Mouse (Mus musculus) hindbrain, embryonic 11.5 days (tissue): ENCODE results near the gene Aox4. TPM values are rescaled to one million over a fixed set of nuclear protein-coding genes. Genes with fewer than 3 reads are reported as not detected.

Source experiments
- ATAC-seq: fragments of 200-750 bp; cut with Nextera tagmentation; 2 replicates; pipeline ENCODE4 v1.8.0; 2017; ENCODE audit warnings: mild to moderate bottlenecking, moderate TSS enrichment, moderate library complexity; ENCODE audit not compliant: low FRiP score
- DNase-seq: peaks from one replicate; pipeline ENCODE4 v3.0.0-alpha.2; 2015; ENCODE audit warnings: low spot score
- H3K27ac ChIP-seq: fragments of 300-500 bp; sonication (generic); 2 replicates; pipeline ENCODE4 v1.5.1; 2014; ENCODE audit warnings: mild to moderate bottlenecking, low read depth, low read length
- H3K27me3 ChIP-seq: fragments of 300-500 bp; sonication (generic); 2 replicates; pipeline ENCODE4 v1.6.1; 2014; ENCODE audit warnings: mild to moderate bottlenecking, low read length, moderate library complexity, mixed read lengths; ENCODE audit not compliant: control insufficient read depth, insufficient read depth
- H3K36me3 ChIP-seq: fragments of 300-500 bp; sonication (generic); 2 replicates; pipeline ENCODE4 v1.6.1; 2014; ENCODE audit warnings: mild to moderate bottlenecking, low read length, moderate library complexity, mixed read lengths; ENCODE audit not compliant: control insufficient read depth, insufficient read depth
- H3K4me1 ChIP-seq: fragments of 300-500 bp; sonication (generic); replicated peaks from 2 replicates; pipeline ENCODE4 v1.6.1; 2014; ENCODE audit warnings: low read length, mixed read lengths; ENCODE audit not compliant: control insufficient read depth, insufficient read depth
- H3K4me2 ChIP-seq: fragments of 300-500 bp; sonication (generic); replicated peaks from 2 replicates; pipeline ENCODE4 v1.6.1; 2014; ENCODE audit warnings: mild to moderate bottlenecking, low read depth, low read length
- H3K4me3 ChIP-seq: fragments of 300-500 bp; sonication (generic); 2 replicates; pipeline ENCODE4 v1.5.1; 2014; ENCODE audit warnings: low read depth, low read length
- H3K9ac ChIP-seq: fragments of 300-500 bp; sonication (generic); 2 replicates; pipeline ENCODE4 v1.6.1; 2014; ENCODE audit warnings: low read depth, low read length
- H3K9me3 ChIP-seq: fragments of 300-500 bp; sonication (generic); 2 replicates; pipeline ENCODE4 v1.6.1; 2016; ENCODE audit warnings: low read length; ENCODE audit not compliant: control insufficient read depth
- WGBS: fragments of 180-500 bp; shearing (Covaris S2); extraction: QIAGEN DNeasy Blood & Tissue Kit; methylation state at CpG from one replicate; pipeline ENCODE4 v1.1.7; 2014; 5-methylcytosine and 5-hydroxymethylcytosine counted together
- polyA plus RNA-seq: library from polyadenylated mRNA; unstranded; fragments of >200 nt; fragmentation: Nextera tagmentation; extraction: Ambion mirVana; gene quantifications from 2 replicates; pipeline ENCODE4 v1.2.1, GENCODE M21; 2014

Aox4 gene
- polyA plus RNA-seq, 1 experiment from 2014 or later: not detected

GRCm38 (mm10) chr1:58260311-58260710 lies 50.1 kb downstream of the Aox4 start:
- DNase-seq (no peak), ATAC-seq (no peak)
- H3K4me2 ChIP-seq: no peak overlapping the region
- H3K27me3 ChIP-seq: no peaks in the 10 kb centered on the region
- no peak overlapping the region for H3K27ac ChIP-seq
- H3K9ac ChIP-seq: no peak overlapping the region
- no peaks in the 10 kb centered on the region for H3K4me1 ChIP-seq
- H3K4me3 ChIP-seq: no peak overlapping the region
- H3K36me3 ChIP-seq: no peaks in the 10 kb centered on the region
- H3K9me3 ChIP-seq: no peaks in the 10 kb centered on the region
- 77% methylated on average over 3 of the region's 3 CpGs for WGBS

GRCm38 (mm10) chr1:58268231-58268630 lies 58.0 kb downstream of the Aox4 start:
- Histone ChIP-seq H3K4me1 (no peaks in the 10 kb centered on the region), H3K9me3 (no peaks in the 10 kb centered on the region), H3K36me3 (no peaks in the 10 kb centered on the region), H3K4me2 (no peak overlapping the region), H3K9ac (no peak overlapping the region), H3K27me3 (no peaks in the 10 kb centered on the region), H3K27ac (no peak overlapping the region), H3K4me3 (no peak overlapping the region)
- DNase-seq: no peak
- WGBS: 89% methylated on average over 2 of the region's 2 CpGs
- ATAC-seq: no peak

GRCm38 (mm10) chr1:58270807-58271569 lies 60.8 kb downstream of the Aox4 start:
- Histone ChIP-seq H3K9ac (no peak overlapping the region), H3K4me3 (no peak overlapping the region), H3K4me2 (no peak overlapping the region), H3K36me3 (no peaks in the 10 kb centered on the region), H3K27ac (no peak overlapping the region), H3K4me1 (no peaks in the 10 kb centered on the region), H3K27me3 (no peaks in the 10 kb centered on the region), H3K9me3 (no peaks in the 10 kb centered on the region)
- DNase-seq (peak; percentile 76), ATAC-seq (no peak)
- WGBS: 72% methylated on average over 6 of the region's 6 CpGs

DNA sequence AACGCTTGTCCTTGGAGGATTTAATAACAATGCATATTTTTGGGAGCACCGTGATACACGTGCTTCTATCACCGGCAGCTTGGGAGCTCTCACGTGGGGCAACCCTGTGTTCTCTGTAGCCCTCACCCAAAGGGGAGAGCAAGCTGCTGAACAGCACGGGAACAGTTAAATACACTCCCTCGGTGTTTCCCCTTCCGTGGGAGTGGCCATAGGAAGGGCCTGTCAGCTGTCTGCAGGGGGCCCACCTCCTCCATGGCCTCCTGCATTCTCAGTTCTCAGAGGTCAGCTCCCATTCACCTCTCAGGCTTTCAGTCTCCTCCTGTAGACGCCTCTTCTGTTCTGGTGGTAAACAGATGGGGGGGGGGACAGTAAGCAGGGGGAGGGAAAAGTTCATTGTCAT lies 65.7 kb downstream of the Aox4 start:
- H3K36me3 ChIP-seq: no peaks in the 10 kb centered on the region
- 21% methylated on average over 9 of the region's 9 CpGs for WGBS
- no peak overlapping the region for H3K4me2 ChIP-seq
- DNase-seq (no peak), ATAC-seq (no peak)
- no peaks in the 10 kb centered on the region for H3K9me3 ChIP-seq
- H3K4me1 ChIP-seq: no peaks in the 10 kb centered on the region
- no peak overlapping the region for H3K4me3 ChIP-seq
- H3K27me3 ChIP-seq: no peaks in the 10 kb centered on the region
- no peak overlapping the region for H3K9ac ChIP-seq
- no peak overlapping the region for H3K27ac ChIP-seq

DNA sequence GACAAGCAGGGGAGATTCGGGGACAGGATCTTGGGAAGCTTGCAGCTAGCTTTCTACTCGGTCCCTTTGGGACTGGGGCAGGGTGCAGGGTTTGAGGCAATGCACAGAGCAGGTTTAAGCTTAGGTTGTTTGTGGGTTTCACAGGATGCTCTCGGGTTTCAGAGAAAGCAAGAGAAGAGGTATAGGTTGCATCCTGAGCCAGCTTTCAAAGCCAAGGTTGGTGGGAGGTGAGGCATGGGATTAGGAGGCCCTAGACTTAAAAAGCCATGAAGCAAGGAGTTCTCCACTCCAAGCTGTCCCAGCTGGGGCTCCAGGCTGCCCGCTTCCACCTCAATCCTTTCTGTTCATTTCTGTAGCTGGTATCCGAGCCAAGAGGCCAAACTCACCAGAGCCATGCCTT lies 67.8 kb downstream of the Aox4 start, which contains the start of gene Aox2:
TSS of gene Aox2 (plus strand) at position 301 of the 400 bp plus-strand sequence.
- DNase-seq (no peak), ATAC-seq (no peak)
- Histone ChIP-seq H3K4me3 (no peak within 1 kb of the TSS), H3K4me2 (no peak within 1 kb of the TSS), H3K9ac (no peak within 1 kb of the TSS), H3K4me1 (no peaks in the 10 kb centered on the region), H3K36me3 (no peaks in the 10 kb centered on the region), H3K27ac (no peak within 1 kb of the TSS), H3K9me3 (no peaks in the 10 kb centered on the region), H3K27me3 (no peaks in the 10 kb centered on the region)
- 72% methylated on average over 5 of the region's 5 CpGs for WGBS

- H3K4me1 ChIP-seq: no peaks in the 10 kb centered on the region
- ATAC-seq (no peak), DNase-seq (no peak)
- H3K9me3 ChIP-seq: no peaks in the 10 kb centered on the region
- no peak overlapping the region for H3K4me3 ChIP-seq
- H3K36me3 ChIP-seq: no peaks in the 10 kb centered on the region
- 64% methylated on average over 7 of the region's 7 CpGs for WGBS
- no peak overlapping the region for H3K9ac ChIP-seq
- no peak overlapping the region for H3K4me2 ChIP-seq
- H3K27ac ChIP-seq: no peak overlapping the region
- H3K27me3 ChIP-seq: no peaks in the 10 kb centered on the region
Observed at GRCm38 (mm10) chr1:58278513-58278912, 68.3 kb downstream of the Aox4 start.

- Histone ChIP-seq H3K4me1 (no peaks in the 10 kb centered on the region), H3K4me3 (no peak overlapping the region), H3K36me3 (no peaks in the 10 kb centered on the region), H3K9ac (no peak overlapping the region), H3K27me3 (no peaks in the 10 kb centered on the region), H3K27ac (no peak overlapping the region), H3K4me2 (no peak overlapping the region), H3K9me3 (no peaks in the 10 kb centered on the region)
- WGBS: 90% methylated on average over 4 of the region's 4 CpGs
- ATAC-seq (no peak), DNase-seq (no peak)
Observed at GRCm38 (mm10) chr1:58280381-58280780, 70.2 kb downstream of the Aox4 start.

GRCm38 (mm10) chr1:58280939-58281624 lies 70.9 kb downstream of the Aox4 start:
- Histone ChIP-seq H3K4me2 (no peak overlapping the region), H3K9me3 (no peaks in the 10 kb centered on the region), H3K9ac (no peak overlapping the region), H3K4me3 (no peak overlapping the region), H3K27ac (no peak overlapping the region), H3K36me3 (no peaks in the 10 kb centered on the region), H3K4me1 (no peaks in the 10 kb centered on the region), H3K27me3 (no peaks in the 10 kb centered on the region)
- ATAC-seq (no peak), DNase-seq (no peak)
- WGBS: 86% methylated on average over 13 of the region's 13 CpGs

DNA sequence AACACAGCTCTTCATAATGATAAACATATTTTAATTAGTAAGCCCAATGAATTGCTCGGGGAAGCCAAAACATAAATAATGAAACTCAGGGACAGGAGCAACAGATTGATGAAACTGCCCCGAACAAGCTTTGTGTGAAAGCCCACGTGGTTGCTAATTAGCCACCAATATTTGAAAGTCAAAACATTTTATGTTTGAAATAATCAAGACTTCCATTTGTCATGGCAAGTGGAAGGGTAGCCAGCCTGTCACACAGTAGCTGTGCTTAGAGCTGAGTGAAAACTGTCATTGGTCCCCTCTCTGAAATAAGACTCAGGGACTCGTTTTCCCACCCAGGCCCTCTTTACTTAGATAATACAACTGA lies 71.4 kb downstream of the Aox4 start:
- no peak overlapping the region for H3K4me2 ChIP-seq
- 73% methylated on average over 4 of the region's 4 CpGs for WGBS
- no peak overlapping the region for H3K4me3 ChIP-seq
- DNase-seq (no peak), ATAC-seq (no peak)
- no peaks in the 10 kb centered on the region for H3K36me3 ChIP-seq
- no peaks in the 10 kb centered on the region for H3K27me3 ChIP-seq
- H3K9me3 ChIP-seq: no peaks in the 10 kb centered on the region
- no peak overlapping the region for H3K9ac ChIP-seq
- H3K4me1 ChIP-seq: no peaks in the 10 kb centered on the region
- H3K27ac ChIP-seq: no peak overlapping the region
